Comparison of ENCODE assay signal across 9 mouse cellular contexts in genomic region chr4:135962198-135962597, GRCm38 (mm10). TPM values are rescaled to one million over a fixed set of nuclear protein-coding genes. Genes with fewer than 3 reads are reported as not detected.
DNase-seq lines count a peak whose midpoint lies in the region; ATAC-seq and TF ChIP-seq lines count a peak whose summit lies in the region.
"Had no signal": no experiment of that assay in that cellular context is flagged by ENCODE, and none has a peak within 500 bp of the region (broad histone marks: within the 10 kb centered on the region; RNA-seq: fewer than 3 reads in every experiment).

No protein-coding gene starts in this region.

- no peaks in the 10 kb centered on the region for H3K27me3 ChIP-seq in heart, embryonic 12.5 days (replicated peaks)
- no peaks in the 10 kb centered on the region for H3K27me3 ChIP-seq in kidney, embryonic 16.5 days (ENCODE audit: insufficient read depth, low read length)
- no peaks in the 10 kb centered on the region for H3K27me3 ChIP-seq in G1E (ENCODE audit: insufficient read depth, low read length)
- H3K27me3 ChIP-seq in embryonic facial prominence, embryonic 10.5 days (replicated peaks; ENCODE audit: low read depth, poor library complexity, severe bottlenecking): 0 out of 2 replicates have a peak, but pooled peaks cover 6% of the 10 kb centered on the region

- H3K9me3 ChIP-seq in heart, embryonic 12.5 days (replicated peaks): no peaks in the 10 kb centered on the region
- no peaks in the 10 kb centered on the region for H3K9me3 ChIP-seq in kidney, embryonic 16.5 days (ENCODE audit: low read length)
- H3K9me3 ChIP-seq in G1E (replicated peaks): no peaks in the 10 kb centered on the region
- H3K9me3 ChIP-seq in embryonic facial prominence, embryonic 10.5 days: no peaks in the 10 kb centered on the region

- H3K27ac ChIP-seq in heart, embryonic 12.5 days (ENCODE audit: poor library complexity, severe bottlenecking): no peak overlapping the region
- 0 out of 2 replicates have a peak overlapping the region, but pooled peaks have one; percentile 5 for H3K27ac ChIP-seq in kidney, embryonic 16.5 days (ENCODE audit: low read length)
- H3K27ac ChIP-seq in embryonic facial prominence, embryonic 10.5 days (replicated peaks): no peak overlapping the region

- peaks cover 53% of the 10 kb centered on the region for H3K36me3 ChIP-seq in heart, embryonic 12.5 days
- peaks cover 23% of the 10 kb centered on the region for H3K36me3 ChIP-seq in kidney, embryonic 16.5 days (ENCODE audit: insufficient read depth, low read length)
- H3K36me3 ChIP-seq in G1E (replicated peaks): peaks cover 81% of the 10 kb centered on the region
- peaks cover 64% of the 10 kb centered on the region for H3K36me3 ChIP-seq in embryonic facial prominence, embryonic 10.5 days (replicated peaks)

- WGBS in heart, embryonic 12.5 days: 82% methylated on average over 7 of the region's 7 CpGs
- WGBS in kidney, embryonic 16.5 days: 85% methylated on average over 7 of the region's 7 CpGs
- WGBS in embryonic facial prominence, embryonic 10.5 days: 85% methylated on average over 7 of the region's 7 CpGs

- ATAC-seq in heart, embryonic 12.5 days (ENCODE audit: insufficient number of reproducible peaks, low FRiP score): no peak
- no peak for ATAC-seq in kidney, embryonic 16.5 days (ENCODE audit: low FRiP score, low TSS enrichment)
- no peak for ATAC-seq in G1E (ENCODE audit: extremely low read depth, insufficient number of reproducible peaks, low FRiP score, poor library complexity, severe bottlenecking)

- no peak overlapping the region for H3K4me2 ChIP-seq in heart, embryonic 12.5 days
- H3K4me2 ChIP-seq in kidney, embryonic 16.5 days (replicated peaks; ENCODE audit: low read depth, low read length): no peak overlapping the region

- peaks cover 17% of the 10 kb centered on the region for H3K4me1 ChIP-seq in heart, embryonic 12.5 days (replicated peaks)
- H3K4me1 ChIP-seq in kidney, embryonic 16.5 days (ENCODE audit: insufficient read depth, low read length): peaks cover 15% of the 10 kb centered on the region
- H3K4me1 ChIP-seq in G1E (ENCODE audit: insufficient read depth, low read depth, low read length): peaks cover 43% of the 10 kb centered on the region
- H3K4me1 ChIP-seq in embryonic facial prominence, embryonic 10.5 days: peaks cover 24% of the 10 kb centered on the region

- no peak overlapping the region for H3K4me3 ChIP-seq in heart, embryonic 12.5 days
- H3K4me3 ChIP-seq in kidney, embryonic 16.5 days (ENCODE audit: low read length): no peak overlapping the region
- peak overlapping the region; percentile 24; the same call in 1 of the 2 replicates for H3K4me3 ChIP-seq in G1E (ENCODE audit: low read depth, low read length)
- peak overlapping the region; percentile 83; the same call in 1 of the 2 replicates for H3K4me3 ChIP-seq in embryonic facial prominence, embryonic 10.5 days

- DNase-seq in heart, adult 11 months: peak; percentile 94
- DNase-seq in kidney, adult 18-20 months: no peak
- DNase-seq in G1E (ENCODE audit: low spot score): no peak
- no peak for DNase-seq in embryonic facial prominence, embryonic 10.5 days (ENCODE audit: low spot score)
- DNase-seq in left cerebral cortex, adult 9 months (ENCODE audit: low spot score in 2 of 2): no peak
- DNase-seq: cerebellum, adult 18-20 months; right cerebral cortex, postnatal 25 days had no signal

- TF ChIP-seq CTCF in G1E (IDR thresholded peaks at IDR 0.05; ENCODE audit: low read depth, low read length): no peak

- H3K9ac ChIP-seq in heart, embryonic 12.5 days: no peak overlapping the region
- H3K9ac ChIP-seq in kidney, embryonic 16.5 days (replicated peaks; ENCODE audit: low read length): no peak overlapping the region

RNA-seq across cellular contexts. Expression of gene Gale, which starts 1.3 kb away (rescaled TPM):
- 27.6 and 28.8 TPM in 2 replicates for polyA plus RNA-seq in heart, embryonic 12.5 days (2016; fragmentation: Nextera tagmentation; extraction: Ambion mirVana)
- polyA plus RNA-seq in kidney, embryonic 16.5 days (2015; fragmentation: Nextera tagmentation; extraction: Ambion mirVana): 40.6 and 40.7 TPM in 2 replicates
- total RNA-seq in G1E (2014; fragmentation: Nextera tagmentation): 4.3 and 5.0 TPM in 2 replicates
- total RNA-seq in G1E (2017): 10.9 and 12.4 TPM in 2 replicates
- 19.8 and 23.3 TPM in 2 replicates for polyA plus RNA-seq in G1E (2012)
- 39.7 and 40.2 TPM in 2 replicates for polyA plus RNA-seq in embryonic facial prominence, embryonic 10.5 days (2016; fragmentation: Nextera tagmentation; extraction: Ambion mirVana)

RNA-seq across cellular contexts. Expression of gene Lypla2, which starts 10.2 kb away (rescaled TPM):
- 73.0 and 77.4 TPM in 2 replicates for polyA plus RNA-seq in heart, embryonic 12.5 days (2016; fragmentation: Nextera tagmentation; extraction: Ambion mirVana)
- polyA plus RNA-seq in kidney, embryonic 16.5 days (2015; fragmentation: Nextera tagmentation; extraction: Ambion mirVana): 143 and 147 TPM in 2 replicates
- total RNA-seq in G1E (2014; fragmentation: Nextera tagmentation): 53.9 and 65.8 TPM in 2 replicates
- total RNA-seq in G1E (2017): 28.5 and 34.1 TPM in 2 replicates
- polyA plus RNA-seq in G1E (2012): 243 and 284 TPM in 2 replicates
- polyA plus RNA-seq in embryonic facial prominence, embryonic 10.5 days (2016; fragmentation: Nextera tagmentation; extraction: Ambion mirVana): 207 and 217 TPM in 2 replicates

RNA-seq across cellular contexts. Expression of gene Hmgcl, which starts 15.9 kb away (rescaled TPM):
- 70.4 and 74.5 TPM in 2 replicates for polyA plus RNA-seq in heart, embryonic 12.5 days (2016; fragmentation: Nextera tagmentation; extraction: Ambion mirVana)
- polyA plus RNA-seq in kidney, embryonic 16.5 days (2015; fragmentation: Nextera tagmentation; extraction: Ambion mirVana): 86.5 and 93.2 TPM in 2 replicates
- total RNA-seq in G1E (2014; fragmentation: Nextera tagmentation) (19.1 and 22.2 TPM in 2 replicates), G1E (2017) (38.0 and 39.1 TPM in 2 replicates)
- 22.6 and 33.3 TPM in 2 replicates for polyA plus RNA-seq in G1E (2012)
- polyA plus RNA-seq in embryonic facial prominence, embryonic 10.5 days (2016; fragmentation: Nextera tagmentation; extraction: Ambion mirVana): 64.3 and 68.6 TPM in 2 replicates

RNA-seq across cellular contexts. Expression of gene Pithd1, which starts 24.9 kb away (rescaled TPM):
- polyA plus RNA-seq in heart, embryonic 12.5 days (2016; fragmentation: Nextera tagmentation; extraction: Ambion mirVana): 47.2 and 49.1 TPM in 2 replicates
- 46.8 and 48.7 TPM in 2 replicates for polyA plus RNA-seq in kidney, embryonic 16.5 days (2015; fragmentation: Nextera tagmentation; extraction: Ambion mirVana)
- total RNA-seq in G1E (2014; fragmentation: Nextera tagmentation): 26.1 and 34.9 TPM in 2 replicates
- total RNA-seq in G1E (2017): 51.0 and 60.9 TPM in 2 replicates
- polyA plus RNA-seq in G1E (2012): 41.0 and 71.7 TPM in 2 replicates
- 66.2 and 72.8 TPM in 2 replicates for polyA plus RNA-seq in embryonic facial prominence, embryonic 10.5 days (2016; fragmentation: Nextera tagmentation; extraction: Ambion mirVana)

RNA-seq across cellular contexts. Expression of gene Fuca1, which starts 41.7 kb away (rescaled TPM):
- polyA plus RNA-seq in heart, embryonic 12.5 days (2016; fragmentation: Nextera tagmentation; extraction: Ambion mirVana): 36.4 and 41.7 TPM in 2 replicates
- 89.1 and 89.4 TPM in 2 replicates for polyA plus RNA-seq in kidney, embryonic 16.5 days (2015; fragmentation: Nextera tagmentation; extraction: Ambion mirVana)
- total RNA-seq in G1E (2014; fragmentation: Nextera tagmentation) (32.8 and 66.2 TPM in 2 replicates), G1E (2017) (149 and 150 TPM in 2 replicates)
- polyA plus RNA-seq in G1E (2012): 13.9 and 16.9 TPM in 2 replicates
- 45.4 and 46.8 TPM in 2 replicates for polyA plus RNA-seq in embryonic facial prominence, embryonic 10.5 days (2016; fragmentation: Nextera tagmentation; extraction: Ambion mirVana)

Comparison
In these comparisons a context has a peak if more than half of its experiments do, and no peak if none do; other contexts are left out.
1. H3K4me3 ChIP-seq: peak in G1E (single experiment) and embryonic facial prominence, embryonic 10.5 days (single experiment); none in heart, embryonic 12.5 days (single experiment) and kidney, embryonic 16.5 days (single experiment).